Mouse (Mus musculus): ENCODE measurements around the gene Babam2. TPM values are rescaled to one million over a fixed set of nuclear protein-coding genes. Genes with fewer than 3 reads are reported as not detected.

The Babam2 gene
- polyA plus RNA-seq, 1 experiment: 38.7 TPM

- TF ChIP-seq CTCF (conservative IDR thresholded peaks at IDR 0.05; ENCODE audit: insufficient read depth, insufficient read length, low read depth, low read length) (no peak), POLR2A (IDR thresholded peaks at IDR 0.05; ENCODE audit: low read depth, low read length) (no peak)
- no peaks in the 10 kb centered on the region; the same call in 1 of the 2 replicates for H3K4me1 ChIP-seq (ENCODE audit: control insufficient read depth, insufficient read depth, low read length)
- no peaks in the 10 kb centered on the region for H3K27me3 ChIP-seq (replicated peaks; ENCODE audit: control insufficient read depth, insufficient read depth, low read length)
- no peak overlapping the region for H3K4me3 ChIP-seq (ENCODE audit: insufficient read depth, low read depth, low read length)
- no peaks in the 10 kb centered on the region for H3K36me3 ChIP-seq (ENCODE audit: control insufficient read depth, insufficient read depth, low read length)
- H3K27ac ChIP-seq (ENCODE audit: insufficient read depth, low read depth, low read length): no peak overlapping the region
- no peak for DNase-seq
- WGBS: 88% methylated on average over 13 of the region's 13 CpGs
Observed at GRCm38 (mm10) chr5:31984369-31984961, 287.0 kb downstream of the Babam2 start.

- Histone ChIP-seq H3K27ac (ENCODE audit: insufficient read depth, low read depth, low read length) (no peak overlapping the region), H3K27me3 (replicated peaks; ENCODE audit: control insufficient read depth, insufficient read depth, low read length) (no peaks in the 10 kb centered on the region), H3K4me3 (ENCODE audit: insufficient read depth, low read depth, low read length) (no peak overlapping the region), H3K36me3 (ENCODE audit: control insufficient read depth, insufficient read depth, low read length) (no peaks in the 10 kb centered on the region), H3K4me1 (ENCODE audit: control insufficient read depth, insufficient read depth, low read length) (no peaks in the 10 kb centered on the region; the same call in 1 of the 2 replicates)
- 92% methylated on average over 2 of the region's 2 CpGs for WGBS
- TF ChIP-seq CTCF (conservative IDR thresholded peaks at IDR 0.05; ENCODE audit: insufficient read depth, insufficient read length, low read depth, low read length) (no peak), POLR2A (IDR thresholded peaks at IDR 0.05; ENCODE audit: low read depth, low read length) (no peak)
- no peak for DNase-seq
Observed at GRCm38 (mm10) chr5:31985021-31985420, 287.5 kb downstream of the Babam2 start.

DNA sequence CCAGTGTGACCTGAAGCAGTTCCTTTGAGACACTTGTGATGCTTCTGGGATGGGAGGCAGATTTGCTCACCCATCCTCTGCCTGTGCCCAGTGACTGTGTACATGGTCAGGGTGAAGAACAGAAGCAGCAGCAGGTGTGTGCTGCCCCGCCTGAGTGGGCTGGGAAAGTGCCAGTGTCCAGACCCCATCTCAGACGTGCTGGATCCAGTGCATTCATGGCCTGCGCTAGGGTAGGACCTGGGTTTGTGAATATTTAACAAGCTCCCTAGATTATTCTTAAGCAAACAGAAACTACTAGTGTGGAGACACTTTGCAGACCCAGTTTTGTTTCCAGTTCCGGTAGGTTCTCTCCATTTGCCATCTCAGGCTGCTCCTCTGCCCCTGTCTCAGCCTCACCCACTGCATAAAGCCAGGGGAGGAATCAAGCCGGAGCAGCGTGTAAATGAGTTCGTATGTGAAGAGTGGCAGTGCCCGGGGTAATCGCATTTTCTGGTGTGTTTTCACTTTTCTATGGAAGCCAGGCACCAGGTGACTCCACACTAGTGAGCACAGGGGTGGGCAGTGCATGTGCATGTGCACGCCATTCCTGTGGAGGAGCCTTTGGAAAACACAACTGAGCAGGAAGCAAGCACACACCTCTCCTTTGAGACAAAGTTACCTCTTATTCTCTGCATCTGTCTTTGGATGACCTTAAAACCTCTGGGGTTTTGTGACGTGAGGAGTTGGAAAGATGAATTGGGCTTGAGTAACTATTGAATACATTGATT, 290.2 kb downstream of the Babam2 start:
- 49% methylated on average over 11 of the region's 11 CpGs for WGBS
- Histone ChIP-seq H3K27ac (ENCODE audit: insufficient read depth, low read depth, low read length) (no peak overlapping the region), H3K36me3 (ENCODE audit: control insufficient read depth, insufficient read depth, low read length) (no peaks in the 10 kb centered on the region), H3K4me3 (ENCODE audit: insufficient read depth, low read depth, low read length) (no peak overlapping the region), H3K27me3 (replicated peaks; ENCODE audit: control insufficient read depth, insufficient read depth, low read length) (no peaks in the 10 kb centered on the region), H3K4me1 (ENCODE audit: control insufficient read depth, insufficient read depth, low read length) (no peaks in the 10 kb centered on the region; the same call in 1 of the 2 replicates)
- peak; percentile 23 for DNase-seq
- no peak for TF ChIP-seq POLR2A (IDR thresholded peaks at IDR 0.05; ENCODE audit: low read depth, low read length)
- no peak for TF ChIP-seq CTCF (conservative IDR thresholded peaks at IDR 0.05; ENCODE audit: insufficient read depth, insufficient read length, low read depth, low read length)

- whole genome bisulfite sequencing: 61% methylated on average over 4 of the region's 4 CpGs
- Histone ChIP-seq H3K36me3 (ENCODE audit: control insufficient read depth, insufficient read depth, low read length) (no peaks in the 10 kb centered on the region), H3K27me3 (replicated peaks; ENCODE audit: control insufficient read depth, insufficient read depth, low read length) (no peaks in the 10 kb centered on the region), H3K4me1 (ENCODE audit: control insufficient read depth, insufficient read depth, low read length) (0 out of 2 replicates have a peak, but pooled peaks cover 7% of the 10 kb centered on the region), H3K27ac (ENCODE audit: insufficient read depth, low read depth, low read length) (no peak overlapping the region), H3K4me3 (ENCODE audit: insufficient read depth, low read depth, low read length) (no peak overlapping the region)
- DNase-seq: peak; percentile 54
- TF ChIP-seq CTCF (conservative IDR thresholded peaks at IDR 0.05; ENCODE audit: insufficient read depth, insufficient read length, low read depth, low read length) (no peak), POLR2A (IDR thresholded peaks at IDR 0.05; ENCODE audit: low read depth, low read length) (no peak)
Observed at GRCm38 (mm10) chr5:31997189-31997954, 299.9 kb downstream of the Babam2 start.

DNA sequence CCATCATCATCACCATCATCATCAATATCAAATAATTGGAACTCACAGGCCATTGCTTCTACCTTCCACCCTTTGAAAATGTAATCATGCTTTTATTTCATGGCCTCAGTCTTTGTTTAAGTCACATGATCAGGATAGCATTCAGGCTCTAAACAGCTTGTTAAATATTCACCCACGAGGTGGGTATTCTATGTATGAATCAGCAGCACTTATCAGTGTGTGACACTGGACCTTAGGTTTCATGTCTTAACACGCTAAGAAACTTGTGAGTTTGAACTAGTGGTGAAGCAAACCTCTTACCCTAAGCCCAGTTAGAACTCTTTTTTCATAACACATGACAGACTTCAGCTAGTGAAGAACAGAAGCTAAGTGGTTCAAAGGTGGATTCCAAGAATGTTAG, 301.3 kb downstream of the Babam2 start:
- H3K4me3 ChIP-seq (ENCODE audit: insufficient read depth, low read depth, low read length): no peak overlapping the region
- no peak overlapping the region for H3K27ac ChIP-seq (ENCODE audit: insufficient read depth, low read depth, low read length)
- WGBS: 62% methylated on average over 2 of the region's 2 CpGs
- TF ChIP-seq POLR2A (IDR thresholded peaks at IDR 0.05; ENCODE audit: low read depth, low read length): no peak
- no peak for TF ChIP-seq CTCF (conservative IDR thresholded peaks at IDR 0.05; ENCODE audit: insufficient read depth, insufficient read length, low read depth, low read length)
- no peak for DNase-seq
- H3K4me1 ChIP-seq (ENCODE audit: control insufficient read depth, insufficient read depth, low read length): 0 out of 2 replicates have a peak, but pooled peaks cover 7% of the 10 kb centered on the region
- H3K36me3 ChIP-seq (ENCODE audit: control insufficient read depth, insufficient read depth, low read length): no peaks in the 10 kb centered on the region
- H3K27me3 ChIP-seq (replicated peaks; ENCODE audit: control insufficient read depth, insufficient read depth, low read length): no peaks in the 10 kb centered on the region

GRCm38 (mm10) chr5:32000076-32000475, 302.6 kb downstream of the Babam2 start:
- no peak overlapping the region for H3K4me3 ChIP-seq (ENCODE audit: insufficient read depth, low read depth, low read length)
- H3K27ac ChIP-seq (ENCODE audit: insufficient read depth, low read depth, low read length): no peak overlapping the region
- H3K4me1 ChIP-seq (ENCODE audit: control insufficient read depth, insufficient read depth, low read length): 0 out of 2 replicates have a peak, but pooled peaks cover 7% of the 10 kb centered on the region
- no peaks in the 10 kb centered on the region for H3K36me3 ChIP-seq (ENCODE audit: control insufficient read depth, insufficient read depth, low read length)
- TF ChIP-seq CTCF (conservative IDR thresholded peaks at IDR 0.05; ENCODE audit: insufficient read depth, insufficient read length, low read depth, low read length) (no peak), POLR2A (IDR thresholded peaks at IDR 0.05; ENCODE audit: low read depth, low read length) (no peak)
- WGBS: 77% methylated on average over 3 of the region's 3 CpGs
- DNase-seq: no peak
- H3K27me3 ChIP-seq (replicated peaks; ENCODE audit: control insufficient read depth, insufficient read depth, low read length): no peaks in the 10 kb centered on the region

Measured in kidney, adult 2 months (tissue).